Mouse (Mus musculus) CD4-positive helper T cell, adult 2 months (primary cell): ENCODE measurements around the gene 1700042G07Rik.
A peak's percentile ranks its signal among the peaks of the same experiment; 100 is the strongest.
"Not testable (repeated sequence)": the region's sequence is repeated elsewhere in the genome, so short reads cannot be mapped to it uniquely, and the experiment has no call there.

ENCODE experiments used
- DNase-seq: peaks from one replicate; pipeline ENCODE4 v3.0.0-alpha.2; 2012; ENCODE audit warnings: low read depth, missing footprints, low spot score

1700042G07Rik gene

DNA sequence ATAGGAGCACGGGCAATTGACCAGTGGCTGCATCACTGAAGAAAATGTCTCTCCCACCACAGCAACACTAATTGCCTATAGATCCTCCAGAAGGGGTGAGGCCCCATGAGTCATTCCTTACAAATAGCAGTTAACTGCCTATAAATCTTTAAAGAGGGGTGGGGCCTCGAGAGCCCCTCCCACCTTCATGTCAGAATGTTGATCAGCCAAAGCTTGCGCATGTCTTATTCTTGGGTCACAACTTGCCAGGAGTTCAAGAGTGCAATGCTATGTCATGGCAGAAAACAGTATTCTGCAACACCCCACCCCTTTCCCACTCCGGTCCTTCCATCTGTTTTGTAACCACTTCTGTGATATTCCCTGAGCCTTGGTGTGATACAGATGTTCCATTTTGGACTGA lies 33.4 kb downstream of the 1700042G07Rik start:
- no peak for DNase-seq

DNA sequence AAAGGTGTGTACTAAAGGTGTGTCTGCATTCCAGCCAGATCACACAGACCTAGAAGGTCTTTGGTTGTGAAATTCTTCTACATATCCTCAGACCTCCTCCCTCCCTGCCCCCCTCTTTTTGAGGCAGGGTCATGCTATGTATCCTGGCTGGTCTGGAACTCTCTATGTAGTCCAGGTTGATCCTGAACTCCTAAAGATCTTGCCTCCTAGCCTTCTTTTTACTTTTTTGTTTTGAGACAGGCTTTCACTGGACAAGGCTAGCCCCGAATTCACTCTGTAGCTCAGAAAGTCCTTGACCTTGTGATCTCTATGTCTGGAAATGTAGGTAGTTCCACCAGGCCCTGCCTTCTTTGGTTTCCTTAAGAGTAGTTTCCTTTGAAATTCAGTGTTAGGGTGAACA lies 35.7 kb downstream of the 1700042G07Rik start:
- no peak for DNase-seq

DNA sequence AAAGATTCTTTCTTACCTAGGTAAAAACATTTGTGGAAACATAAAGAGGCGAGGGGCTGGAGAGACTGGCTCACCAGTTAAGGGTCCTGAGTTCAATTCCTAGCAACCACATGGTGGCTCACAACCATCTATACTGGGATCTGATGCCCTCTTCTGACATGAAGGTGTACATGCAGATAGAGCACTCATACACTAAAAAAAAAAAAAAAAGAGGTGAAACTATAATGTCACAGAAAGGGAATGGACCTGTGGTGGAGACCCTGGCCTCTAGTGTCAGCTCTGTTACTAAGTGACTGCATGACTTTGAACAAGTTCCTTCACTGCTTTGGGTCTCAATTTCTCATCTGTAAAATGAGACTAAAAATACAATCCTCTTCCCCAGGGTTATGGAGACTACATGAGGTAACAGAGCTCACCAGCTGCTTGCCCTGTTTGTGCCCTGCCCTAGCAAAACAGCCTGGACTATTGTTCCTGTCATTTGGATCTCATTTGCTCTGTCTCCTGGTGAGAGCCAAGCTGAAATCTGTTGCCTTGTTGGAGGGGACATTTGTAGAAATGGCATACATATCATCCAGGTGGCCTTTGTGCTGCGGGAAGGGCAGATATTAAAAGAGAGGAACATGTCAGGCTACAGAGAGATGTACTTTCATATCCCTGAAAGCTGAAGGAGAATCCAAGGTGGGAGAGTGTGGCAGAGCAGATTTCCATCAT lies 42.9 kb downstream of the 1700042G07Rik start:
- DNase-seq = no peak

DNA sequence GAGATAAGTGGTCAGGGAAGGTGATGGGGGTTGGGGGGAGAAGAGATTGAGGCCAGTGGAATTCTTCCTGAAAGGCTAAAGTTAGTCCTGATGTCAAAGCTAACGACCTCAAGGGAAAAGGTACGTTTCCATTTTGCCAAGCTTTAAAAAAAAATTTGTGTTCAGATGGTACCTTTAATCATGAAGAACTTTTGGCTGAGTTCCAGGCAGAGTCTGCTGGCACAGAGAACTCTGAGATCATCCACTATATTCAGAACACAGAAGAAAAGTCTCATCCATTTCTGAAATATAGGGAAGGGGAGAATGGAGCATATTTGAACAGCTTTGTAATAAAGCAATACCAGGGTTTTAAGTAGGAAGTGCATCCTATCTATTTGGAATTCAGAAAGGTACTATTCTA lies 43.9 kb downstream of the 1700042G07Rik start:
- DNase-seq = no peak

DNA sequence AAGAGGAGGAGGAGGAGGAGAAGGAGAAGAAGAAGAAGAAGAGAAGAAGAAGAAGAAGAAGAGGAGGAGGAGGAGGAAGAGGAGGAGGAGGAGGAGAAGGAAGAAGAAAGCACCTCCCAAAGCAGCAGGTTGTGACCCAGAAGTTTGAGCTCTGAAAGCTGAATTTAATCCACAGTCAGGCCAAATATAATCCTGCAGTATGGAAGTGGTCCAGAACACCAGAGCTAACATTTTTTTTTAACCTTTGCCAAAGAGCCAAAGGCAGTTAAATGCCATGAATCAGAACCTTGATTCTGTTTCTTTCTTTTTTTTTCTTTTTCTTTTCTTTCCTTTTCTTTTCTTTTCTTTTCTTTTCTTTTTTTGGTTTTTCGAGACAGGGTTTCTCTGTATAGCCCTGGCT lies 44.5 kb downstream of the 1700042G07Rik start:
- DNase-seq = not testable (repeated sequence)

DNA sequence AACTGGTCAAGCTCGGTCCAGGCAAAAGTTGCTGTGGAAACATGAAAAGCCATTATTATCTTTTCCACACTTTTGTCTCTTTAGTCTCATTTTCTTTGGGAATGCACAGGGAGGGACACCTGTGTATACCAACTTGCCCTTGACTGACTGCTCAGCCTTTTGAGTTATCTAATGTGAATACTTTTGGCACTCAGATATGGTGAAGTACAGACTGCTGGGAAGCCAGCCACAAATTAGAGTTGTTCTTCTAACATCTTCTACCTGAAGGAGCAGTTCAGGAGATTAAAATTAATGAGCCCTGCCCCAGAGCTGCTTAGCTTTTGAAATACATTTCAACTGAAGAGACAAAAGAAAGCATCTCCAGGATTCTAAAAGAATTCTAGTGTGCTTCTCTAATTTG lies 45.9 kb downstream of the 1700042G07Rik start:
- no peak for DNase-seq

DNA sequence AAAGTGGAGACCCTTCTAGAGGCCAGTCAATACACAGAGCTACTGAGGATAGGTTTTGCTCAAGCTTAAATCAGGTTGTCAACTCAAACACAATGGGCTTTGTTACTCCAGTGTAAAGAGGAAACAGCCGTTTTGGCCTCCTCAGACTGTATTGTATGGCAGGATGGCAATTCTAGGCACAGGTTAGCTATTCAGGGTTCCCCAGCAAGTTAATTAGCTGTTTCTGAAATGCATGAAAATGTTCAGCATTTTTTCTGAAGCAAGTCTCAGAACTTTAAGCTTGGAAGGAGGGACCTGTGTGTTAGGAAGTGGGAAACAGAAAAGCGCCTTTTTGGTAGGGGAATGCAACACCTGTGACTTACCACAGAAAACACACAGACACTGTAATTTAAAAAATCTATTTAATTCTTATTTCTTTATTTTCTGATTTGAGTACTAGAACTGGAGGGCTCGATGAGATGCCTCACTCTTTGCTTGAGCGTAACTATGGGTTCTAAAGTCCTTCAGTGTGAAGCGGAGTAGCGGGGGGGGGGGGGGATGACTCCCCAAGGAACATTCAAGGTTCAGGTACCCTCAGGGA lies 47.0 kb downstream of the 1700042G07Rik start:
- peak; percentile 2 for DNase-seq

DNA sequence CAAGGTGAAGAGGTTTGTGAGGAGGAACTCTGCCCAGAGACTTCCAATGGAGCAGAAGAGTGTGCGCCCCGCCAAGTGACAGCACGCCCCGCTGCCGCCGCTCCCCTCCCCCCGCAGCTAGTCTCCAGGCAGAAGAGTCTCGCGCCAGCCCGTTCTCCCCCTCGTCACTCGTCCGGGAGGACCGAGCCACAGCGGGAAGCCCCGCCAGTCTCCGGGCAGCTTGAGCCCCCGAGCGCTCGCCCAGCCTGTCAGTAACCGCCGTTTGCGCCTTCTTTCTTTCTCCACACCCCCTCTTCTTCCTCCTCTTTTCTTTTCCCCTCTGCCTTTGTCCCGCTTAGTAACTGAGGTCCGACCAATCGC lies 47.6 kb downstream of the 1700042G07Rik start:
- DNase-seq = no peak

DNA sequence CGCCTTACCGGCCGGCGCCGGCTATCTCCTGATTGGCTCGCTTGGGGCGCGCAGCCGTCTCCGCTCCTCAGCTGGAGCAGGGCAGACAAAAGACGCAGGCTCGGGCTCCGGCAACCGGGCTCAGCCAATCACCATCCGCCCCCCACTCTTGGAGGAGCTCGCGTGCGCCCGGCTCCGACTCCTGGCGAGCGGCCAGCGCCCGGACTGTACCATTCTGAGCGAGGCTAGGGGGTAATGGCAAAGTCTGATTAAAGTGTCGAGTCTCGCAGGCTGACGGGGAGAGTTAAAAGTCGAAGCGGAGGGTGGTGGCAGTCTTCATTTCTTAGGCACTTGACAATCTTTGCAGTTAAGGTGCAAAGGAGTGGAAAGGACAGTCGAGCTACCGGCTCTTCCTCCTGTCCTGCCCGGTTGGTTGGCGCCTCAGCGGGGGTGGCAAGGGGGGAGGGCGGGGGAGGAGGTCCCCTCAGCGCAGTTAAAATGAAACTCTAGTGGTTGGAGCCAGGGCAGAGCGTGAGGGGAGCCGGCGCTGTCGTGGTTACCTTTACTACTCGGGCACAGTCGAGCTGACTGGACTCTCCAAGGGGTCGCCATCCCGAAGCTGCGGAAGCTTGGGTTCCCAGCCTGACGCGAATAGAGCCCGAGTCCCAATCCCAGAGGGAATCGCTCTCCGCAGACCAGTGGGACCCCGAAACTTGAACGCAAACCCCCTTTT lies 48.1 kb downstream of the 1700042G07Rik start, which contains the start of gene Pik3r3:
Gene Pik3r3, plus strand, starts transcription at position 479 of the 712 bp plus-strand sequence.
- DNase-seq = peak; percentile 99

DNA sequence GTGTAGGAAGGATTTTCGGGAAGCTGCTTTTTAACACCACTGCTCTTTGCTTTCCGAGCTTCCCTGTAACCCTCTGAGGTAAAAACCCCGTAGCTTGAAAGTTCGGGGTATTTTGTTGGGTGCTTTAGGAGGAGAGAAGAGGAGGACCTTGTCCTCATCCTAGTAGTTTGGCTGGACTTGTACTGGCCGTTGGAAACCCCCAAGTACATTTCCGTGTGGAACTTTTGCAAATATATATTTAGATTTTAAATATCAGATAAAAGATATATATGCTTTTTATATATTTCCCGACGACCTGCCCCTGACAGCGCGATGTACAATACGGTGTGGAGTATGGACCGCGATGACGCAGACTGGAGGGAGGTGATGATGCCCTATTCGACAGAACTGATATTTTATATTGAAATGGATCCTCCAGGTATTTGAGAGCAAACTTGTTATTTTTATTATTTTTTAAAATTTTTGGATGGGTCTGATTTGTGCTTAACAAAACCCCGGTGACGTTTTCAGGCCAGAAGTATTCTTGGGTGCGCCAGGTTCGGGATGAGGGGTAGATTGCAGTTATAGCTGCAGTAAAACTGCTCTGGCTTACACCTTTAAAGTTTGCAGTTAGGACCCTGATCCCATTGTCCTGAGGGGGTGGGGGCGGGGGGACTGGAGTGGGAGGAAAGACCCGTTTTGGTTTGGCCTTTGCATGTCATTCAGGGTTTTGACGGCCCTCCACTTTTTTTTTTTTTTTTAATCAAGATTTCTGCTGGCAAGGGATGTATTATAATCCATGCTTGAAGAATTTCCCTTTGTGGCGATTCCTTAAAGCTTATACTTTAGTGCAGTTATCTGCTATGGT lies 49.0 kb downstream of the 1700042G07Rik start:
- peak; percentile 29 for DNase-seq

DNA sequence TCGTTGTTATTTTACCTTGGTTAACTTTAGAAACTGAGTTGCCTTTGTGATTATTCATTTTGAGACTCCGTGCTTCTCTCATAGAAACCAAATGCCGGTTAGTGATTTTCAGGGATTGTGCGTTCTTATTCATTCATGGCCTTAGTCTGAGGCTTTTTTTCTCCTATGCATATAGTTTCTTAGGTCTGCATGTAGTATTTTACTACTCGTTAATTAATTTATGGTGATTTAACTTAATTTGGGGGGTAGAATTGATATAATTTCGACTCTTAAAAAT lies 49.6 kb downstream of the 1700042G07Rik start:
- DNase-seq = peak; percentile 7
